In genomic region chr3:84665255-84666073, GRCm38 (mm10) we compare ENCODE assay signal across 7 mouse cellular contexts. TPM values are rescaled to one million over a fixed set of nuclear protein-coding genes. Genes with fewer than 3 reads are reported as not detected.
DNase-seq lines count a peak whose midpoint lies in the region; ATAC-seq and TF ChIP-seq lines count a peak whose summit lies in the region.

No protein-coding gene starts in this region.

- WGBS in lung, postnatal 0 days, result 8% methylated on average over 21 of the region's 21 CpGs
- WGBS in embryonic facial prominence, embryonic 13.5 days, result 2% methylated on average over 20 of the region's 21 CpGs
- 9% methylated on average over 20 of the region's 21 CpGs for WGBS in intestine, postnatal 0 days
- 3% methylated on average over 21 of the region's 21 CpGs for WGBS in neural tube, embryonic 13.5 days

- ATAC-seq in lung, postnatal 0 days, result peak; percentile 58
- ATAC-seq in embryonic facial prominence, embryonic 13.5 days (ENCODE audit: insufficient number of reproducible peaks, insufficient read depth, low FRiP score, low TSS enrichment, low read depth), result no peak
- peak; percentile 43; the same call in 1 of the 2 replicates for ATAC-seq in intestine, postnatal 0 days
- peak; percentile 66; the same call in 1 of the 2 replicates for ATAC-seq in neural tube, embryonic 13.5 days (ENCODE audit: low read depth)

- H3K4me3 ChIP-seq in lung, postnatal 0 days (ENCODE audit: low read depth, low read length), result peak overlapping the region; percentile 18
- H3K4me3 ChIP-seq in embryonic facial prominence, embryonic 13.5 days, result peak overlapping the region; percentile 38
- peak overlapping the region; percentile 15 for H3K4me3 ChIP-seq in intestine, postnatal 0 days (ENCODE audit: low read depth, low read length)
- peak overlapping the region; percentile 24 for H3K4me3 ChIP-seq in neural tube, embryonic 13.5 days

- 0 out of 2 replicates have a peak, but pooled peaks cover 2% of the 10 kb centered on the region for H3K4me1 ChIP-seq in lung, postnatal 0 days (ENCODE audit: insufficient read depth, low read depth, low read length)
- H3K4me1 ChIP-seq in embryonic facial prominence, embryonic 13.5 days, result peaks cover 18% of the 10 kb centered on the region
- H3K4me1 ChIP-seq in intestine, postnatal 0 days (replicated peaks; ENCODE audit: control insufficient read depth, insufficient read depth, low read length), result no peaks in the 10 kb centered on the region
- peaks cover 13% of the 10 kb centered on the region for H3K4me1 ChIP-seq in neural tube, embryonic 13.5 days (replicated peaks)

- no peak for TF ChIP-seq EP300 in lung, postnatal 0 days (IDR thresholded peaks at IDR 0.05)

- no peaks in the 10 kb centered on the region for H3K27me3 ChIP-seq in lung, postnatal 0 days (replicated peaks; ENCODE audit: insufficient read depth, low read length)
- peaks cover 41% of the 10 kb centered on the region for H3K27me3 ChIP-seq in embryonic facial prominence, embryonic 13.5 days
- 0 out of 2 replicates have a peak, but pooled peaks cover 13% of the 10 kb centered on the region for H3K27me3 ChIP-seq in intestine, postnatal 0 days (replicated peaks; ENCODE audit: control insufficient read depth, insufficient read depth, low read length)
- peaks cover 42% of the 10 kb centered on the region for H3K27me3 ChIP-seq in neural tube, embryonic 13.5 days

- no peaks in the 10 kb centered on the region for H3K36me3 ChIP-seq in lung, postnatal 0 days (ENCODE audit: insufficient read depth, low read length)
- H3K36me3 ChIP-seq in embryonic facial prominence, embryonic 13.5 days, result no peaks in the 10 kb centered on the region
- no peaks in the 10 kb centered on the region for H3K36me3 ChIP-seq in intestine, postnatal 0 days (ENCODE audit: control insufficient read depth, insufficient read depth)
- H3K36me3 ChIP-seq in neural tube, embryonic 13.5 days, result no peaks in the 10 kb centered on the region

- H3K27ac ChIP-seq in lung, postnatal 0 days (ENCODE audit: low read length), result no peak overlapping the region
- peak overlapping the region; percentile 71 for H3K27ac ChIP-seq in embryonic facial prominence, embryonic 13.5 days
- H3K27ac ChIP-seq in intestine, postnatal 0 days (ENCODE audit: low read depth, low read length), result no peak overlapping the region
- no peak overlapping the region for H3K27ac ChIP-seq in neural tube, embryonic 13.5 days (replicated peaks)

- no peaks in the 10 kb centered on the region for H3K9me3 ChIP-seq in lung, postnatal 0 days (ENCODE audit: low read length)
- H3K9me3 ChIP-seq in embryonic facial prominence, embryonic 13.5 days, result no peaks in the 10 kb centered on the region
- H3K9me3 ChIP-seq in intestine, postnatal 0 days (ENCODE audit: control insufficient read depth), result no peaks in the 10 kb centered on the region
- no peaks in the 10 kb centered on the region for H3K9me3 ChIP-seq in neural tube, embryonic 13.5 days

- TF ChIP-seq CTCF in lung, postnatal 0 days (IDR thresholded peaks at IDR 0.05), result no peak
- no peak for TF ChIP-seq CTCF in intestine, postnatal 0 days (IDR thresholded peaks at IDR 0.05; ENCODE audit: low read depth)

- no peak overlapping the region for H3K9ac ChIP-seq in lung, postnatal 0 days (replicated peaks; ENCODE audit: low read depth)
- peak overlapping the region; percentile 68; the same call in 1 of the 2 replicates for H3K9ac ChIP-seq in embryonic facial prominence, embryonic 13.5 days
- no peak overlapping the region for H3K9ac ChIP-seq in intestine, postnatal 0 days (ENCODE audit: low read depth, low read length)
- no peak overlapping the region for H3K9ac ChIP-seq in neural tube, embryonic 13.5 days

- H3K4me2 ChIP-seq in lung, postnatal 0 days (replicated peaks; ENCODE audit: low read depth, low read length), result peak overlapping the region; percentile 52
- peak overlapping the region; percentile 68 for H3K4me2 ChIP-seq in embryonic facial prominence, embryonic 13.5 days
- H3K4me2 ChIP-seq in intestine, postnatal 0 days (replicated peaks; ENCODE audit: low read depth), result peak overlapping the region; percentile 59
- H3K4me2 ChIP-seq in neural tube, embryonic 13.5 days, result peak overlapping the region; percentile 50

- no peak for DNase-seq in lung, postnatal 0 days (ENCODE audit: low spot score)
- no peak for DNase-seq in lung, adult 18-20 months
- no peak for DNase-seq in layer of hippocampus, postnatal 25 days (ENCODE audit: extremely low spot score in 1 of 2, low spot score in 1 of 2)
- DNase-seq in urinary bladder, postnatal 25 days (ENCODE audit: low spot score), result no peak

RNA-seq across cellular contexts. Expression of gene Tmem154, which starts 0.5 kb away (rescaled TPM):
- polyA plus RNA-seq in lung, postnatal 0 days (2015; fragmentation: Nextera tagmentation; extraction: Ambion mirVana), result 4.6 and 6.3 TPM in 2 replicates
- 2.7 and 2.9 TPM in 2 replicates for polyA plus RNA-seq in embryonic facial prominence, embryonic 13.5 days (2015; fragmentation: Nextera tagmentation; extraction: Ambion mirVana)
- polyA plus RNA-seq in intestine, postnatal 0 days (2015; fragmentation: Nextera tagmentation; extraction: Ambion mirVana), result 0.76 and 0.93 TPM in 2 replicates
- polyA plus RNA-seq in neural tube, embryonic 13.5 days (2015; fragmentation: Nextera tagmentation; extraction: Ambion mirVana), result 0.56 and 0.68 TPM in 2 replicates
- under 1 TPM in 1 of 2 experiments, not detected in 1; 0.54 TPM for total RNA-seq in layer of hippocampus, postnatal 25 days (2021)
